7 mouse cellular contexts compared by ENCODE assay signal in the genomic region with DNA sequence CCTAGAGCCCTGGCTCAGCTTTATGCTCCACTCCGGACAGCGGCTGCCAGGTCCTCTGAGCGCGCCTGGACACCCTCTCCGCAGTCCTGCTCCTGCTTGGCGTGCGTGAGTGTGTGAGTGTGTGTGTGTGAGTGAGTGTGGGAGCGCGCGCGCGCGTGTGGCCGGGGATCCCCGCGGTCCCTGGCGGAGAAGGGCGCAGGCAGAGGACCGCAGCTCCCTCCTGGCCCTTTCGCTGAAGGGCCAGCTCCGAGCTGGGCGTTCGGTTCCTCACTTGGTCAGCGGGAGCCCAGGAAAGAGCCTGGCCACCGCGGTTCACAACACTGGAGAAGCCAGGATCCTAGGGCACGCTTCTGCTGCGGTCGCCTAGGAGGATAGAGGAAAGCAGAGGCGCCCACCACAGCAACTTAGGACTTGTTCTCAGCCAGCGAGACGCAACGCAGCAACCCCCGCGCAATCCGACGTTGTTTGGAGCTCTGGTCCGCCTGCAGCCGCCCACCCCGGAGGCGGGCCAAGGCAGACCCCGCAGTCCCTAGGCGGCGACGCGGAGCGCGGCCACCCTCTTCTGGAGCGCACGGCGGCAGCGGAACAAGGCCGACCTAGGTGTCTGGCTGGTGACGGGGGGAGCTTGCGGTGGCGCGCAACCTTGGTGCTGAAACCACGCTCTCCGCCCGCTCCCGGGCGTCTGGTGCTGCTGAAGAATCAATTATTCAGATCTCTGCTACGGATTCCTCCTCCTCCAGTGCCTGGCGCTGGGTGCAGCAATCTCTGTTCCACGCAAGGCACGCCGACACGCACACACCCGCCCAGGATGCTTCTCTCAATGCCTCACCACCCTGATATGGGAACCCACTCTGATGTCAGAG. TPM values are rescaled to one million over a fixed set of nuclear protein-coding genes. Genes with fewer than 3 reads are reported as not detected.
DNase-seq lines count a peak whose midpoint lies in the region; ATAC-seq lines count a peak whose summit lies in the region.

A gene (minus strand): TSS at position 610 of the 863 bp plus-strand sequence.

- H3K27me3 ChIP-seq in hindbrain, embryonic 15.5 days, result peaks cover 22% of the 10 kb centered on the region
- H3K27me3 ChIP-seq in liver, embryonic 13.5 days, result peaks cover 66% of the 10 kb centered on the region
- H3K27me3 ChIP-seq in stomach, embryonic 16.5 days (ENCODE audit: control insufficient read depth, insufficient read depth, low read length), result peaks cover 56% of the 10 kb centered on the region

- under 1% methylated on average over 67 of the region's 69 CpGs for WGBS in hindbrain, embryonic 15.5 days
- 2% methylated on average over 63 of the region's 69 CpGs for WGBS in liver, embryonic 13.5 days (ENCODE audit: insufficient replicate concordance)
- under 1% methylated on average over 69 of the region's 69 CpGs for WGBS in stomach, embryonic 16.5 days

- H3K4me2 ChIP-seq in hindbrain, embryonic 15.5 days, result peak within 1 kb of the TSS; percentile 91
- peak within 1 kb of the TSS; percentile 6 for H3K4me2 ChIP-seq in liver, embryonic 13.5 days
- H3K4me2 ChIP-seq in stomach, embryonic 16.5 days (ENCODE audit: low read depth, low read length), result peak within 1 kb of the TSS; percentile 50

- no peaks in the 10 kb centered on the region for H3K9me3 ChIP-seq in hindbrain, embryonic 15.5 days
- no peaks in the 10 kb centered on the region for H3K9me3 ChIP-seq in liver, embryonic 13.5 days (replicated peaks)
- H3K9me3 ChIP-seq in stomach, embryonic 16.5 days (replicated peaks; ENCODE audit: control insufficient read depth, low read length), result no peaks in the 10 kb centered on the region

- peak within 1 kb of the TSS; percentile 68 for H3K9ac ChIP-seq in hindbrain, embryonic 15.5 days
- no peak within 1 kb of the TSS for H3K9ac ChIP-seq in liver, embryonic 13.5 days
- H3K9ac ChIP-seq in stomach, embryonic 16.5 days (ENCODE audit: low read length), result no peak within 1 kb of the TSS

- H3K4me3 ChIP-seq in hindbrain, embryonic 15.5 days, result peak within 1 kb of the TSS; percentile 73
- H3K4me3 ChIP-seq in liver, embryonic 13.5 days (replicated peaks), result no peak within 1 kb of the TSS
- H3K4me3 ChIP-seq in stomach, embryonic 16.5 days (replicated peaks; ENCODE audit: low read length), result peak within 1 kb of the TSS; percentile 30

- H3K4me1 ChIP-seq in hindbrain, embryonic 15.5 days (replicated peaks), result peaks cover 37% of the 10 kb centered on the region
- H3K4me1 ChIP-seq in liver, embryonic 13.5 days (replicated peaks), result no peaks in the 10 kb centered on the region
- peaks cover 7% of the 10 kb centered on the region; the same call in 1 of the 2 replicates for H3K4me1 ChIP-seq in stomach, embryonic 16.5 days (ENCODE audit: control insufficient read depth, insufficient read depth, low read length)

- peak; percentile 46 for ATAC-seq in hindbrain, embryonic 15.5 days (ENCODE audit: low FRiP score, low read depth)
- no peak for ATAC-seq in liver, embryonic 13.5 days (ENCODE audit: low read depth)
- no peak for ATAC-seq in stomach, embryonic 16.5 days (ENCODE audit: insufficient read depth, low FRiP score)

- H3K36me3 ChIP-seq in hindbrain, embryonic 15.5 days, result no peaks in the 10 kb centered on the region
- no peaks in the 10 kb centered on the region for H3K36me3 ChIP-seq in liver, embryonic 13.5 days
- no peaks in the 10 kb centered on the region for H3K36me3 ChIP-seq in stomach, embryonic 16.5 days (ENCODE audit: control insufficient read depth, insufficient read depth, low read length)

- peak within 1 kb of the TSS; percentile 74 for H3K27ac ChIP-seq in hindbrain, embryonic 15.5 days (replicated peaks)
- no peak within 1 kb of the TSS for H3K27ac ChIP-seq in liver, embryonic 13.5 days
- no peak within 1 kb of the TSS for H3K27ac ChIP-seq in stomach, embryonic 16.5 days (ENCODE audit: low read length)

- DNase-seq in testis, postnatal 10 days (ENCODE audit: low spot score), result peak; percentile 46
- DNase-seq in testis, postnatal 14 days (ENCODE audit: low spot score), result no peak
- DNase-seq in embryo, embryonic 10.5 days (ENCODE audit: low spot score), result peak; percentile 50
- DNase-seq in liver, embryonic 13.5 days, result no peak
- no peak for DNase-seq in ovary, postnatal 14 days (ENCODE audit: low spot score)

RNA-seq across cellular contexts. Expression of the gene that starts here (rescaled TPM):
- 10.0 and 10.2 TPM in 2 replicates for polyA plus RNA-seq in hindbrain, embryonic 15.5 days (2015; fragmentation: Nextera tagmentation; extraction: Ambion mirVana)
- 0.01 TPM in 2 replicates for polyA plus RNA-seq in liver, embryonic 13.5 days (2015; fragmentation: Nextera tagmentation; extraction: Ambion mirVana)
- polyA plus RNA-seq in stomach, embryonic 16.5 days (2015; fragmentation: Nextera tagmentation; extraction: Ambion mirVana), result 0.55 and 0.65 TPM in 2 replicates

Comparison
In these comparisons a context has a peak if more than half of its experiments do, and no peak if none do; other contexts are left out.
1. DNase-seq: peak in testis, postnatal 10 days (single experiment) and embryo, embryonic 10.5 days (single experiment); none in testis, postnatal 14 days (single experiment), liver, embryonic 13.5 days (single experiment) and ovary, postnatal 14 days (single experiment).
2. H3K4me2 ChIP-seq: peak in every context shown above with its lines; median percentile 91 in hindbrain, embryonic 15.5 days; 50 in stomach, embryonic 16.5 days; 6 in liver, embryonic 13.5 days.